7 mouse cellular contexts compared by ENCODE assay signal in genomic region chr6:115891497-115892061, GRCm38 (mm10). TPM values are rescaled to one million over a fixed set of nuclear protein-coding genes. Genes with fewer than 3 reads are reported as not detected.
DNase-seq lines count a peak whose midpoint lies in the region; TF ChIP-seq lines count a peak whose summit lies in the region.

No protein-coding gene starts in this region.

- no peak for TF ChIP-seq CTCF in brain, embryonic 14.5 days (IDR thresholded peaks at IDR 0.05; ENCODE audit: borderline replicate concordance, extremely low read depth, insufficient read depth, insufficient read length)

- peak; percentile 67 for DNase-seq in MN1 (ENCODE audit: low spot score)
- DNase-seq in brain, embryonic 14.5 days (ENCODE audit: low read depth): peak; percentile 92
- peak; percentile 79 to 85 for DNase-seq in frontal cortex, postnatal 10 days (ENCODE audit: low spot score in 2 of 2)
- DNase-seq in kidney, postnatal 14 days: peak; percentile 72
- DNase-seq in lung, postnatal 10 days: peak; percentile 90
- peak; percentile 36 for DNase-seq in skeletal muscle tissue, adult 2 months (ENCODE audit: low read depth, low spot score)
- no peak for DNase-seq in thymus, postnatal 36 days

- TF ChIP-seq POLR2A in brain, embryonic 14.5 days (IDR thresholded peaks at IDR 0.05; ENCODE audit: borderline replicate concordance, extremely low read depth, insufficient read depth, insufficient read length, poor library complexity, severe bottlenecking): no peak

RNA-seq across cellular contexts. Expression of gene Ift122, which starts 38.3 kb away (rescaled TPM):
- polyA plus RNA-seq in brain, embryonic 14.5 days (2012; rRNA removed): 28.1 and 28.9 TPM in 2 replicates

RNA-seq across cellular contexts. Expression of gene Mbd4, which starts 38.4 kb away (rescaled TPM):
- polyA plus RNA-seq in brain, embryonic 14.5 days (2012; rRNA removed): 10.2 and 12.8 TPM in 2 replicates

RNA-seq across cellular contexts. Expression of gene Rho, which starts 40.0 kb away (rescaled TPM):
- 1.9 and 2.1 TPM in 2 replicates for polyA plus RNA-seq in brain, embryonic 14.5 days (2012; rRNA removed)

RNA-seq across cellular contexts. Expression of gene H1foo, which starts 53.2 kb away (rescaled TPM):
- not detected in 2 replicates for polyA plus RNA-seq in brain, embryonic 14.5 days (2012; rRNA removed)

RNA-seq across cellular contexts. Expression of gene Efcab12, which starts 53.4 kb away (rescaled TPM):
- polyA plus RNA-seq in brain, embryonic 14.5 days (2012; rRNA removed): 4.0 and 4.8 TPM in 2 replicates

Comparison
In these comparisons a context has a peak if more than half of its experiments do, and no peak if none do; other contexts are left out.
1. DNase-seq: peak in MN1 (single experiment), brain, embryonic 14.5 days (single experiment), frontal cortex, postnatal 10 days (2 of 2), kidney, postnatal 14 days (single experiment), lung, postnatal 10 days (single experiment) and skeletal muscle tissue, adult 2 months (single experiment); none in thymus, postnatal 36 days (0 of 2).